Mouse (Mus musculus) kidney, embryonic 14.5 days (tissue): ENCODE data around the gene Aldh3b3. TPM values are rescaled to one million over a fixed set of nuclear protein-coding genes. Genes with fewer than 3 reads are reported as not detected.
"Not testable (repeated sequence)": the region's sequence is repeated elsewhere in the genome, so short reads cannot be mapped to it uniquely, and the experiment has no call there.

ENCODE experiments used
- ATAC-seq: fragments of 200-750 bp; cut with Nextera tagmentation; 2 replicates; pipeline ENCODE4 v1.8.0; 2017; ENCODE audit warnings: moderate number of reproducible peaks, mild to moderate bottlenecking, moderate TSS enrichment, moderate library complexity; ENCODE audit not compliant: low FRiP score, low TSS enrichment
- H3K27ac ChIP-seq: fragments of 300-500 bp; sonication (generic); 2 replicates; pipeline ENCODE4 v1.5.1; 2014; ENCODE audit warnings: low read depth, mild to moderate bottlenecking, low read length, moderate library complexity, mixed read lengths
- H3K27me3 ChIP-seq: fragments of 300-500 bp; sonication (generic); 2 replicates; pipeline ENCODE4 v1.6.1; 2014; ENCODE audit warnings: mild to moderate bottlenecking, low read length; ENCODE audit not compliant: control insufficient read depth, insufficient read depth
- H3K36me3 ChIP-seq: fragments of 300-500 bp; sonication (generic); 2 replicates; pipeline ENCODE4 v1.6.1; 2014; ENCODE audit warnings: low read length, mixed read lengths; ENCODE audit not compliant: control insufficient read depth, insufficient read depth
- H3K4me1 ChIP-seq: fragments of 300-500 bp; sonication (generic); 2 replicates; pipeline ENCODE4 v1.6.1; 2014; ENCODE audit warnings: low read length, mixed read lengths; ENCODE audit not compliant: control insufficient read depth, insufficient read depth
- H3K4me2 ChIP-seq: fragments of 300-500 bp; sonication (generic); replicated peaks from 2 replicates; pipeline ENCODE4 v1.6.1; 2014; ENCODE audit warnings: low read depth, mild to moderate bottlenecking, low read length
- H3K4me3 ChIP-seq: fragments of 300-500 bp; sonication (generic); 2 replicates; pipeline ENCODE4 v1.5.1; 2014; ENCODE audit warnings: mild to moderate bottlenecking, low read length
- H3K9ac ChIP-seq: fragments of 300-500 bp; sonication (generic); 2 replicates; pipeline ENCODE4 v1.6.1; 2014; ENCODE audit warnings: low read depth, mild to moderate bottlenecking, low read length, moderate library complexity
- H3K9me3 ChIP-seq: fragments of 300-500 bp; sonication (generic); 2 replicates; pipeline ENCODE4 v1.6.1; 2016; ENCODE audit warnings: low read length; ENCODE audit not compliant: control insufficient read depth
- WGBS: fragments of 180-500 bp; shearing (Covaris S2); extraction: QIAGEN DNeasy Blood & Tissue Kit; methylation state at CpG from one replicate; pipeline ENCODE4 v1.1.7; 2014; 5-methylcytosine and 5-hydroxymethylcytosine counted together
- polyA plus RNA-seq: library from polyadenylated mRNA; unstranded; fragments of >200 nt; fragmentation: Nextera tagmentation; extraction: Ambion mirVana; gene quantifications from 2 replicates; pipeline ENCODE4 v1.2.1, GENCODE M21; 2014

Aldh3b3 gene
- polyA plus RNA-seq, 1 experiment from 2014 or later = not detected

DNA sequence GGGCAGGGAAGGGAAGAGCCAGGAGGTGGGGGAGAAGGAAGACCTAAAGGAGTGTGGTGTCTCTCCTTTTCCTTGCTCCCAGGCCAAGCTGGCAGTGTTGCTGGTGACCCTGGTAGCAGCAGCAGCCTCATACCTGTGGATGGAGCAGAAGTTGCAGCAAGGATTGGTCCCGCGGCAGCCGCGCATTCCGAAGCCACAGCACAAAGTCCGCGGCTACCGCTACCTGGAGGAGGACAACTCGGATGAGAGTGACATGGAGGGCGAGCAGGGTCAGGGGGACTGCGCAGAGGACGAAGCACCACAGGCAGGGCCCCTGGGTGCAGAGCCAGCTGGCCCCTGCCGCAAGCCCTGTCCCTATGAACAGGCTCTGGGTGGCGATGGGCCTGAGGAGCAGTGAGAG lies 9.9 kb upstream of the Aldh3b3 start:
- WGBS = 68% methylated on average over 14 of the region's 14 CpGs
- Histone ChIP-seq H3K36me3 (no peaks in the 10 kb centered on the region), H3K27me3 (no peaks in the 10 kb centered on the region), H3K4me3 (no peak overlapping the region), H3K4me2 (no peak overlapping the region), H3K9me3 (no peaks in the 10 kb centered on the region), H3K9ac (no peak overlapping the region), H3K4me1 (no peaks in the 10 kb centered on the region), H3K27ac (no peak overlapping the region)
- ATAC-seq = no peak

DNA sequence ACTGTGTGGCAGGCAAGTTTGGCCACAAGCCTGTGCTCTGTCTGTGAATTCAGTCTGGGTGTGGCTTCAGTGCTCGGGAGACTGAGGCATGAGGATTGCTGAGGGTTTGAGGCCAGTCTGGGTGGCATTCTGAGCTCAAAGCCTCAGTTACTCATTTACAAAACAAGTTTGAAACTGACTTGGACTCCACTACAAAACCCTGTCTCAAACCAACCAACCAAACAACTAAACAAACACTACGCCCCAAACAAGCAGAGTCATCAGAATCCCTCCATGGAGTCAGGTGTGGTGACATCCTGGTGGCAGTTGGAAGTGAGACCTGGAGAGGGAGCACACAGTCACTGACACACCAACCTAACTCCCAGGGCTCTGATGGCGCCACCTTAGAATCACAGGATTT lies 8.1 kb upstream of the Aldh3b3 start:
- ATAC-seq = no peak
- H3K27ac ChIP-seq = no peak overlapping the region
- no peak overlapping the region for H3K9ac ChIP-seq
- 74% methylated on average over 3 of the region's 3 CpGs for WGBS
- no peaks in the 10 kb centered on the region for H3K27me3 ChIP-seq
- H3K4me3 ChIP-seq = no peak overlapping the region
- H3K4me2 ChIP-seq = no peak overlapping the region
- H3K4me1 ChIP-seq = no peaks in the 10 kb centered on the region
- H3K36me3 ChIP-seq = no peaks in the 10 kb centered on the region
- H3K9me3 ChIP-seq = no peaks in the 10 kb centered on the region

DNA sequence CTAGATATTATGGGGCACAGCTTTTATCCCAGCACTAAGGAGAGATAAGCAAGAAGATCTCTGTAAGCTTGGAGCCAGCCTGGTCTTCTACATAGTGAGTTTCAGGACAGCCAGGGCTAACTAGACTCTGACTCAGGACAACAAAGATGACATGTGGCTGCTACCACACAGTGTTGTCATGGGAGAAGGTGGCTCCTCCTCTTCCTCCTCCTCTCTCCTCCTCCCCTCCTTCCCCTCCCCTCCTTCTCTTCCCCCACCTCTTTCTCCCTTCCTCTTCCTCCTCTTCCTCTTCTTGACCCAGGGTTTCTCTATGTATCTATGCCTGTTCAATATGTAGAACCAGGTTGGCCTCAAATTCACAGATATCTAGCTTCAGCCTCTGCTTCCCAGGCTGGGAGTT lies 7.0 kb upstream of the Aldh3b3 start:
- no peak overlapping the region for H3K4me3 ChIP-seq
- no peak for ATAC-seq
- no peaks in the 10 kb centered on the region for H3K27me3 ChIP-seq
- H3K9me3 ChIP-seq = no peaks in the 10 kb centered on the region
- no peak overlapping the region for H3K27ac ChIP-seq
- no peaks in the 10 kb centered on the region for H3K4me1 ChIP-seq
- no peak overlapping the region for H3K9ac ChIP-seq
- no peaks in the 10 kb centered on the region for H3K36me3 ChIP-seq
- no peak overlapping the region for H3K4me2 ChIP-seq

DNA sequence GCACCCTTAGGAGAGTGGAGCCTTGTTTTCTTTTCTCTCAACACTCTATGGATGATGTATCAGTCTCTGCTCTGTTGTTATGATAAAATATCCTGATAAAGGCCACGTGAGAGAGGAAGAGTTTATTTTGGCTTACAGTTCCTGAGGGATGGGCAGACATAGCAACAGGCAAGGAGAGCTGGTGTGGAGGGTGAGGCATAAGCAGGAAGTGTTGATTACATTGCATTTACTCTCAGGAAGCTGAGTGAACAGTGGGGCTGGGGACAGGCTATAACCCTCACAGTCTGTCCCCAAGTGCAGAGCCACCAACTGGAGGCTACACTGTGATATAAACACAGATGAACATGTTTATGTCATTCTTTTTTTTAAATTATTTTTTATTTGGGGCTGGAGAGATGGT lies 6.3 kb upstream of the Aldh3b3 start:
- Histone ChIP-seq H3K9me3 (no peaks in the 10 kb centered on the region), H3K27me3 (no peaks in the 10 kb centered on the region), H3K9ac (no peak overlapping the region), H3K4me3 (no peak overlapping the region), H3K4me1 (no peaks in the 10 kb centered on the region), H3K4me2 (no peak overlapping the region), H3K36me3 (no peaks in the 10 kb centered on the region), H3K27ac (no peak overlapping the region)
- WGBS = 46% methylated on average over 1 of the region's 1 CpGs
- no peak for ATAC-seq

DNA sequence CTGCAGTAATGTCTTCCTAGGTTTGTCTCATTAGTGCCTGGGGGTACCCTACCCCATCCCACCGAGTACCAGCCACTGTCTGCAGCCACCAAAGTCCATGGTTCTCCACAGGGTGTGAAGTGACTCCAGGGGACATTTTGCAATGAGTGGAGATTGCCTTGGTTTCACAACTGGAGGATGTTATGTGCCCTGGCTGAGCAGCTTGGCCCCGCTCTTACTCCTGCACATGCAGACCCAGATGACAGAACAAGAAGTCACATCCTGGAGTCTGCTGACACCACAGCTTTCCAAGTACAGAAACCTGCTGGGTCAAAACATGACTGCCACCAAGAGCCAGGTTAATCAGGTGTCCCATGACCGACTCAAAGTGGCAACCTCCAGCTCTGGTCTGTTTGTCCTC lies 3.4 kb upstream of the Aldh3b3 start:
- no peaks in the 10 kb centered on the region for H3K36me3 ChIP-seq
- no peak overlapping the region for H3K4me3 ChIP-seq
- H3K27me3 ChIP-seq = no peaks in the 10 kb centered on the region
- H3K4me2 ChIP-seq = no peak overlapping the region
- H3K27ac ChIP-seq = no peak overlapping the region
- H3K9ac ChIP-seq = no peak overlapping the region
- no peaks in the 10 kb centered on the region for H3K4me1 ChIP-seq
- no peak for ATAC-seq
- 61% methylated on average over 3 of the region's 3 CpGs for WGBS
- no peaks in the 10 kb centered on the region for H3K9me3 ChIP-seq

DNA sequence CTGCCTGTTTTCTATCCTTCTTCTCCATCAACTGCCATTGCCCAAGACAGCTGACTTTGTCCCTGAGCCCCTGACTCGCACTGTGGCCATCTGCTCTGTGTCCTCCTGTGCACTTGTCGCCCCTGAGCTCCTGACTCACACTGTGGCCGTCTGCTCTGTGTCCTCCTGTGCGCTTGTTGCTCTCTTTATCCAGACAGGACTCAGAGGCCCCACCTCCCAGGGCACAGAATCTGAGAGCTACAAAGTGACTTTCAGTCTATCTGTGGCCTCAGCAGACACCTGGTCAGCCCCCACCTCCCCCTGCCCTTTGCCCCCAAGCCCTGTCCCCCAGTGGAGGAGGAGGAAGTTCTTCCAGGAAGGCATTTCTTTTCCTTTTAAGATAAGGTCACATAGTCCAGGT lies 2.6 kb upstream of the Aldh3b3 start:
- Histone ChIP-seq H3K4me1 (no peaks in the 10 kb centered on the region), H3K36me3 (no peaks in the 10 kb centered on the region), H3K27me3 (no peaks in the 10 kb centered on the region), H3K27ac (no peak overlapping the region), H3K4me2 (no peak overlapping the region), H3K4me3 (no peak overlapping the region), H3K9ac (no peak overlapping the region), H3K9me3 (no peaks in the 10 kb centered on the region)
- ATAC-seq = no peak
- 37% methylated on average over 4 of the region's 4 CpGs for WGBS

DNA sequence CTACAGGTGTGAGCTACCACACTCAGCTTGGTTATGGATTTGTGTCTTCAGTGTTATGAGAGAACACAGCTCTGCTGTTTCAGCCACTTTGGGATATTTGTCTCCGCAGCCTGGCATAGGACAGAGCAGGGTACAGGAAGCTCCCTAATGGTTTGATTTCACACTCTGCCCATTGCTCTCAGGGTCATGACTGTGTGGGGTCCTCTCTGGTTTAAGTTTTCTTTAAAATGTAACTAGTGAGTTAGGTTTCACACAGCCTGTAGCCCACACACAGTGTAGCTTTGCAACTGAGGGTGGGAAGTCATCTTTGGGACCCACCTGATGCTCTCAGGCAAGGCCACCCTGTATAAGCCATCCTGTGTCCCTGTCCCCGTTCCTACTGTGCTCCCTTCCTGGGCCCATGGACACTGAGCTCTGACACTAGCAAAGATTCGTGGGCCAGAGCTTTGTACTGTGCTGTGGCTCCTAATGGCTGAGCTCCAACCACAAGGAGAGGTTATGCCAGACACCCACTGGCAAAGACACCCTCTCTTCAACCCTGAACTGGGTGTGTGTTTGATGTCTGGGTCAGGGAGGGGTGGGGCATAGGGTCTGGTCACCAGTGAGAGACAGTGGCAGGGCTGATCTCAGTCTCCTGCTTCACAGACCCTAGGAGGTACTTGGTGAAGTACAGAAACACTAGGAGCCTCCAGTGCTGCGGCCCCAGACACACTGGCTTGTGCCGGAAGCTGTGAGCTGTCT lies 979 bp upstream of the Aldh3b3 start:
- not testable (repeated sequence) for H3K27me3 ChIP-seq, H3K4me3 ChIP-seq, H3K9me3 ChIP-seq, H3K36me3 ChIP-seq, H3K4me2 ChIP-seq, H3K4me1 ChIP-seq, H3K27ac ChIP-seq, ATAC-seq, H3K9ac ChIP-seq
- 72% methylated on average over 5 of the region's 5 CpGs for WGBS

DNA sequence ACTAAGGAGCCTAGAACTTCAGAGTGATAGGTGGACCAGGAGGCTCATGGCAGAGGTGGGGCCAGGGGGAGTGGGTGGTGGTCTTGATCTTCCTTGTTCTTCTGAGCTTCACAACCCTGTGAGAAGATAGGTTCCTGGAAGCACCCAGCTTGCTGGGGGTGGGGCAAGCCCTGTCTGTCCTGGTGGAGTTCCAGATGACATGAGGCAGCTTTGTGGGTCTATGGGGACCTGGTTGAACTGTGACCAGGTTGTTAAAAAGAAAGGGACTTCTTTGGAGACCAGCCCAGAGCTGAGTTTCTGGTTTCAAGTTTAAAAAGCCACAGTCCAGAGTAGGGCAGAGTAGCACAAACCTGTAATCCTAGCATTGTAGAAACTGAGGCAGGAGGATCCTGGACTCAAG lies 585 bp downstream of the Aldh3b3 start:
- H3K4me2 ChIP-seq = no peak overlapping the region
- no peak overlapping the region for H3K4me3 ChIP-seq
- H3K4me1 ChIP-seq = no peaks in the 10 kb centered on the region
- no peaks in the 10 kb centered on the region for H3K36me3 ChIP-seq
- no peaks in the 10 kb centered on the region for H3K27me3 ChIP-seq
- no peak overlapping the region for H3K27ac ChIP-seq
- ATAC-seq = no peak
- no peaks in the 10 kb centered on the region for H3K9me3 ChIP-seq
- H3K9ac ChIP-seq = no peak overlapping the region

DNA sequence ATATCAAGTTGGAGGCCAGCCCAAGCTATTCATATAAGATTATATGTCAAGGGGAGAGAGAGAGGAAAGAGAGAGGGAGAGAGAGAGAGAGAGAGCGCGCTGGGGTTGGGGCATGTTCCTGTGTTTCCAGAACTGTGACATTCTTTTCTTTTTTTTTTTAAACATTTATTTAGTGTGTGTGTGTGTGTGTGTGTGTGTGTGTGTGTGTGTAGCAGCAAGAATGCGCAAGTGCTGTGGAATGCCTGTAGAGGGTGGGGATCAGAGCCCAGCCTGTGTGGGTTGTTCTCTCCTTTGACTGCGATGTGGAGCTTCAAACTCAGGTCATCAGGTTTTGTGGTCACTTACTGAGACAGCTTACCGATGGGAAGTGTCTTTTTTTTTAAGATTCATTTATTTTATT lies 1.8 kb downstream of the Aldh3b3 start:
- H3K4me3 ChIP-seq = no peak overlapping the region
- H3K36me3 ChIP-seq = no peaks in the 10 kb centered on the region
- no peaks in the 10 kb centered on the region for H3K27me3 ChIP-seq
- no peak overlapping the region for H3K9ac ChIP-seq
- no peak overlapping the region for H3K4me2 ChIP-seq
- 86% methylated on average over 5 of the region's 5 CpGs for WGBS
- H3K4me1 ChIP-seq = no peaks in the 10 kb centered on the region
- H3K9me3 ChIP-seq = no peaks in the 10 kb centered on the region
- H3K27ac ChIP-seq = no peak overlapping the region
- no peak for ATAC-seq
